Mouse (Mus musculus) layer of hippocampus, postnatal 25 days (tissue): ENCODE measurements around the gene Myo10. TPM values are rescaled to one million over a fixed set of nuclear protein-coding genes. Genes with fewer than 3 reads are reported as not detected.

Experiments used
- DNase-seq, 2 experiments: peaks; one replicate each; pipeline ENCODE4 v3.0.0; 2022; ENCODE audit warnings: mixed read lengths in 2 of 2, low spot score in 1 of 2; ENCODE audit errors: extremely low spot score in 1 of 2
- total RNA-seq, 2 experiments: library from RNA; stranded (reverse); gene quantifications; 2 replicates each; pipeline ENCODE4 v1.2.3; 2021

Gene Myo10
- total RNA-seq, 2 experiments from 2014 or later, result 49.1 to 55.9 TPM

DNA sequence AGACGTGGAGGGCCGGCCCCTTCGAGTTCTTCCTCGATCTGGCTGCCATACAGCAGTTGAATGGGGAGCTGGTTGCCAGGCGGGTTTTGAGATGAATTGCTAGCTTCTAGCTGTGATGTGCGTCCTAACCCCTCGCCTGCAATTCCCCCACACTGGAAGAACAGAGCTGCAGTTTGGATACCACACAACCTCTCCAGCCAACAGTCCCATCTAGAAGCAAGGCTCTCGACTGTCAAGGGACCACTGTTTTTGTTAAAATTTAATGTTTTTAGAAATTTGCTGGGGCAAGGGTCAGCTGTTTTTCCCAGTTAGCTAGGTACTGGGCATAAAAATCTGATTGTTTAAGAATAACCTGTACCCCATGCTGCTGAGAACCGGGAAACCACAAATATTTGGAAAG is 165.1 kb downstream of the Myo10 start:
- DNase-seq, result no peak

DNA sequence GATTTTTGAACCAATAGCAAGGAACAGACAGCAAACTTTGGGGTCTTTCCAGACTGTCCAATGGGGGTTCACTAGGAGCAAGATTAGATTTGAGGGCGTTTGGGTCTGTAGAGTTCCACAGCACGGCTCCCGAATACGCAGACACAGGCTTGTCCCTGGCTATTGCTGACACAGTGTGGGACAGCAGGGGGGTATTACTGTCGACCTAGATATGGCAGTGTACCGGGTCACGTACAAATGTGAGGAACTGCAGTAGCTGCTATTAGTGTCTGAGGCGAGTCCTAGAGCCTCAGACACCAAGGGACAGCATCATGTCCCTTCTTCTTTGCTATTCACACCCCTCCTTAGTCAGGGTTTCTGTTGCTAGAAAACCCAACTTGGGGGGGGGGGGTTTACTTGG is 165.6 kb downstream of the Myo10 start:
- no peak for DNase-seq

DNA sequence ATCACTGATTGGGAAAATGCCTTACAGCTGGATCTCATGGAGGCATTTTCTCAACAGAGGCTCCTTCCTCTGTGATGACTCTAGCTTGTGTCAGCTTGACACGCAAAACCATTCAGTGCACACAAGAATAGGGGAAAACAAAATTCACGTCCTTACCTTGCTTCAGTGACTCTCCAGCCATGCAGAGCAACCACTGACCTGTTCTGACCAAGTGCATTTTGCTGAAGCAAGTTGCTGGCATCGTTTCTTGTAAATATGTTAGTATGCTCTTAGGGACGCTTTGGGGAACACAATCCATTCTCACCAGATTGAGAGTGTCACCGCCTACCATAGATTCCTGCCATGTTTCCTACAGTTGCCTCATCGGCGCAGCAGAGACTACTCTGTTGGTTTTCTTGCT is 166.2 kb downstream of the Myo10 start:
- DNase-seq, result no peak

DNA sequence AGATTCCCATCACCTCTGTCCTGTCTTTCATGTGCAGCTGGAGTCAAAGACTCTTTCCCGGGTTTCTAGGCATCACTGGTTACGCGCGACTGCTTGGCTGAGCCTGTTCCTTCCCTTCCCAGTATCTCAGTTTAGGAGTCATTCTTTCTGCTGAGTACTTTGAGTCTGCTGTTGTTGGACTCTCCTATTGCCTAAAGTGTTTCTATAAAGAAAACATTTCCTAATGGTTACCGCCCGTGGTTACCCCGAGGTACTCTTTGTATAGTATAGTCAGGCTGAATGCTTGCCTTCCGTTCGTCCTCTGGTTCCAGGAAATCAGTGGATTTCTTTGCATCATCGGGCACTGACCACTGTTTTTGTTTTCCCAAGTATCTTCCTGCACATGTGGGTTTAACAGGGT is 166.9 kb downstream of the Myo10 start:
- no peak for DNase-seq

DNA sequence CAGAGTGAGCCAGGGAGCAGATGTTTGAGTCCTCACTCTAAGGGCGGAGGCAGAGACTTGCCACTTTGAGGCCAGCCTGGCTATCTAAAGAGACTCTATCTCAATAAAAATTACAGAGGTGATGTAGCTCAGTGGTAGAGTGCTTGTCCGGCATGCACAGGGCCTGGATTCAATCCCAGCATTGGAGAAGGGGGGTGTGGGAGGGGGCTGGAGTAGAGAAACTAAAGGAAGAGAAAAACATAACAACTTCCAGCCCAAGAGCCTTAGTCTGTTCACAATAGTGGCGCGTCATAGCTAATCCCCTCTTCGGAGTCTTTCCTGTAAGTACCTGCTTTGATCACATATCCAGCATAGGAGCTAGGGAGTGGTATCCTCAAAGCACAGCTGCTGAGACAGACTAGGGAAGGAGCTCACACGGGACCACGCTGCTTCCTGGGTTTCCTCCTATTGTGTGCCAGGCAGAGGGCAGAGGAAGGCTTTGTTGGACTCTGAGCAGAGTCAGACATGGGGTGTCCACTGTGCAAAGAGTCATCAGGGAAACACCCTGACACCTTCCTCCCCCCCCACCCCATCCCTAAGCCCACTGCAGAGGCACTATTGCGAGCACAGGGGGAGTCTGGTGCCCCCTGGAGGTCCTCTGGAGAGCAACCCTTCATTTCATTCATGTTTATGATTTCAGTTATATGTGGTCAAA is 169.5 kb downstream of the Myo10 start:
- peak in 1 of 2 experiments; percentile 49 for DNase-seq

DNA sequence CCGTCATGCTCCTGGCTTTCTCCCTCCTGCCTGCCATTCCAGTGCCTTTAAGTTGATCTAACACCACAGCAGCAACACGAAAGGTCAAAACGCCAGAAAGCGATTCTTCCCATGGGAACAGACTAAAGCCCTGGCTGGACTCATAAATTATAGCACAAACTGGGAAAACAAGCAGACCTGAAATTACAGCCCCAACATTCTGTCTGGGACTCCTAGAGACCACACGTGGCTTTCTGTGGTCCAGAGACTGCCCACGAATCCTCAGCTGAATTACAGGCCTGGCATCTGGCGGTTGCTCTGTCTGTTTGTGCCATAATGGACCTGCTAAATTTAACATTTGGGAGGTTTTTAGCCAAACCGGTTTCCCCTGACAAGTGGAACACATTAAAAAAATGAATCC is 171.8 kb downstream of the Myo10 start:
- no peak for DNase-seq

DNA sequence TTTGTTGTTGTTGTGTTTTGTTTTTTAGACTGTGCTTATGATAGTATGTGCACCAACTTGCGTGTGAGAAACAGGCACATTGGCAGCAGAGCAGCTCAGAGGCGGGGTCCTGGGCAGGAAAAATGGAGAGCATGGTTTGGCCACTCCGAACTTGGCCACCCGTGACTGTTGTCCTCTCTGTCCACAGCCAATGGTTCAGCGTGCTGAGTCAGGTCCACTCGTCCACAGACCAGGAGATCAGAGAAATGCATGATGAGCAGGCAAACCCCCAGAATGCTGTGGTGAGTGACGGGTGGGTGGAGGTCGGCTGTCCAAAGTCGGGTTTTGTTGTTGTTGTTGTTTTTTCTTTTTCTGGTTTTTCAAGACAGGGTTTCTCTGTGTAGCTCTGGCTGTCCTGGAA is 173.2 kb downstream of the Myo10 start:
- DNase-seq, result no peak

DNA sequence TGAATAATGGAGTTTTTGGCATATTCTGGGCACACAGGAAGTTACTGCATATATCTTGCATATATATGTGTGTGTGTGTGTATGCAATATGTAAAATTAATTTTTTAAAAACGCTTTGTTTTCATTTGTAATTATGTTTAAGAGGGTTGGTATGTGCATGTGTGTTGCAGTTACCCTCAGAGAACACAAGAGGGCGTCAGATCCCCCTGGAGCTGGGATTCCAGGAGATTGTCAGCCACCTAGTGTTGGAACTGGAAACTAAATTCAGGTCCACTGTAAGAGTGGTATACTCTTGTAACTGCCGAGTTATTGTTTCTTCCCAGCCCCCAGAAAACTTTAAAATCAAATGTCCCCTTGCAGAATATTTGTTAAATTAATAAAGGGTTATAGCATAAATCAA is 174.0 kb downstream of the Myo10 start:
- no peak for DNase-seq

DNA sequence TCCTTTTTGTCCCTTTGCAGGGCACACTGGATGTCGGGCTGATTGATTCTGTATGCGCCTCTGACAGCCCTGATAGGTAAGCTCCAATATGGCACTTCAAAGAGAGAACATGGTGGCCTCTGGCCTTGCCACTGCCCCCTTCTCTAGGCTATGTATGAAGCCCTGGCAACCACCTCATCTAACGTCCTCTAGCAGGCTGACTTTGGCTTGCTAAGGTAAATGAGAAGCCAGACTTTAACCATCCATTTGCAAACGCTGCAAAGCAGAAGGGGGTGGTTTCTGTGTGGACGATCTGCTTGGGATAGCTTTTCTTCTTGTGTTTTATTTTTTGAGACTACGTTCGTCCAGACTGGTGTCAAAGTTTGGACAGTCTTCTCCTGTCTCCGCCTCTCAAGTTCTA is 174.9 kb downstream of the Myo10 start:
- no peak for DNase-seq

DNA sequence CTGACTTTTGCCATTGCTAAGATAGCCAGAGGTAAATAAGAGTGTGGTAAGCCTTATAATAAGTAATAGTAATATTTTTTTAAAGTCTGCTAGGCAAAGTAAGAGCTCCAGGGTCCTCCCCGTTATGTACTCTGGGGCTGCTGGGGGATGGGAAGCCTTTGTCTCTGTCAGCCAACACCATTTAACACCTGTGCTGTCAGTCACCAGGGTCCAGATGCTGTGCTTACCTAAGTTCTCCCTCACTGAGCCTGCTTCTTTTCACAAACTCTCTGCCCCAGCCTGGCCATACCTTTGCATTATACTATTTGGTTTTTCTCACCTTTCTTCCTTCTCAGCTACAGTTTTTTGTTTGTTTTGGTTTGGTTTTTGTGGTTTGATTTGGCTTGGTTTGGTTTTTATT is 175.6 kb downstream of the Myo10 start:
- DNase-seq, result no peak

DNA sequence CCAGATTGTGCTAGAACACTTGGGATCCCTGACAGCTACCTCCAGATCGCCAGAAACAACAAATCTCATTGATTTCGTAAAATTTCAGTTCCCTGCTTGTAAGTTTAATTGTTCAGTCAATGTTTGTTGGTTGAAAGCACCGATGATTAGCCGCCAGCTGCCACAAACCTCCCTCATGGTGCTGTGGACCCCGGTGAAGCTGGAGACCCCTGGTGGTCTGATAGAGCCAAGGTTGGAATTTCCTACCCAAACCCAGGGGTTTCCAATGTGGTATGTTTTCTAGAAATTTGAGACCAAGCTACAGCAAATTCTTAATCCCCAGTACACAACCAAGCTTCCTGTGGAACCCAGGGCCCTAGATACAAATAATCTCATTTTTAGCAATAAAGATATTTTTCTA is 179.4 kb downstream of the Myo10 start:
- DNase-seq, result no peak

DNA sequence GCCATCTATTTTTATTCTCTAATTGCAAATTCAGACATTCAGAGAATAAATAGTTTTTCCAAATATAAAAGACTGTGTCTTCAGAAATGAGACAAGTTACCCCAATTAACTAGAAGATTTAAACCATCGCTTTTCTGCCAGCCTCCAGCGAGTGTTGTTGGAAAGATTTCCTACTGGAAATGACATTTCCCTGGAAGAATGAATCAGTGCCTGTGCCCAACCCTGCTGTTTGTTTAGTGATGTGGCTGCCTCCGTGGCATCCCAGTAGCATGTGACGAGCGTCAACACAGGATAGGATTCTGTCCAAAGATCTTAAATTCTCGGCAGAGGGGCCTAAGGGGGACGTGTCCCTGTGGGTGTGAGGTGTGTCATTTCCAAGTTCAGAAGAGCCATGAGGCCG is 179.9 kb downstream of the Myo10 start:
- no peak for DNase-seq

DNA sequence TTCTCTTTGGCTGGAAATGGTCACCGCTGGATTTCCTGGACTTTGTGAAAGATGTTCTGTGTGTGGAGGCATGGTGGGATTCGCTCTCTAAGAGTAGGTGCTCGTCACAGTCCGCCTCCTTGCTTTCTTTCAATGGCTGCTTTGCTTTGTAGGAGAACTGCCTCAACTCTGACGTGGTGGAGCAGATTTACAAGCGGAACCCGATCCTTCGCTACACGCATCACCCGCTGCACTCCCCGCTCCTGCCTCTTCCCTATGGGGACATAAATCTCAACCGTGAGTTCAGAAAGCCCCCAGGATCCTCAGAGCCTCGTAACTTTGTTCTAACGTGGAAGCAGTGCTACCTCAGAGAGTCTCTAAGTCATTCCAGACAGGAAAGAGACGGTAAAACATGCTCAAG is 180.8 kb downstream of the Myo10 start:
- no peak for DNase-seq

DNA sequence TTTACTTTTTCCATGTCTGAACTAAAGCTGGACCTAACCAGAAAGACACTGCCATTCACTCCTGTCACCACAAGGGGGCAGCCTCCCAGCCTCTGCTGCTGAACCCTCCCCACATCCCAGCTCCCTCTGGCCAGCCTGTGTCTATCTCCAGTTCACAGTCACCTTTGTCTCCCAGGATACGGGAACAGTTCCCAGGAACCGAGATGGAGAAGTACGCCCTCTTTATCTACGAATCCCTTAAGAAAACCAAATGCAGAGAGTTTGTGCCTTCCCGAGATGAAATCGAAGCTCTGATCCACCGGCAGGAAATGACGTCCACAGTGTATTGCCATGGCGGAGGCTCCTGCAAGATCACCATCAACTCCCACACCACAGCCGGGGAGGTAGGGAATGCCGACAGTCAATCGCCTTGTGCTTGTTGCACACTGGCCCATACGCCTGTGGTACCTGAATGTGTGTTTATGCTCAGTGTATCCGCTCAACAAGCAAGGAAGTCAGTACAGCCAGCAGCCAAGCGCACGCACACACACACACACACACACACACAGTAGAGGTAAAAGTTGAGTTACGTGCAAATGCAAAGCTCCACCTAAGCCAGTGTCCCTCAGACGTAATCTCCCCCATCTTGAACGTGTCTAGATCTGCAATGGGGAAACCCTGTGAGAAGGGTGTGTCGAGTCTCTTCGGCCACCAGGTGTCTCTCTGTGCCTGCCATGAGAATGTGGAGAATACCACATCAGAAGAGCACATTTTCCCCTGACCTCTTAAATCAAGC is 183.2 kb downstream of the Myo10 start:
- peak; percentile 74 to 81 for DNase-seq

DNA sequence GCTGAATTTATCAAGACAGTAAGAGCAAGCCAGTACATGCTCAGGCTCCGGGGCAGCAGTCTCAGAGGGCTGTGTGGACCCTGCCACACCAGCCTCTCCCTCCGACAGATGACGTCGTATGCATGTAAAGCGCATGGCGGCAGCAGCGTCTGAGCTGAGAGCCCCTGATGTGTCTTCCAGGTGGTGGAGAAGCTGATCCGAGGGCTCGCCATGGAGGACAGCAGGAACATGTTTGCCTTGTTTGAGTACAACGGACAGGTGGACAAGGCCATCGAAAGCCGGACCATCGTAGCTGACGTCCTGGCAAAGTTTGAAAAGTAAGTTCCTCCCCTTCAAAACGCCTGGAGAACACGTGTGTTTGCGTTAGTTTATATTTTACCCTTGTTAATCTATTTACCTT is 184.0 kb downstream of the Myo10 start:
- DNase-seq, result no peak

DNA sequence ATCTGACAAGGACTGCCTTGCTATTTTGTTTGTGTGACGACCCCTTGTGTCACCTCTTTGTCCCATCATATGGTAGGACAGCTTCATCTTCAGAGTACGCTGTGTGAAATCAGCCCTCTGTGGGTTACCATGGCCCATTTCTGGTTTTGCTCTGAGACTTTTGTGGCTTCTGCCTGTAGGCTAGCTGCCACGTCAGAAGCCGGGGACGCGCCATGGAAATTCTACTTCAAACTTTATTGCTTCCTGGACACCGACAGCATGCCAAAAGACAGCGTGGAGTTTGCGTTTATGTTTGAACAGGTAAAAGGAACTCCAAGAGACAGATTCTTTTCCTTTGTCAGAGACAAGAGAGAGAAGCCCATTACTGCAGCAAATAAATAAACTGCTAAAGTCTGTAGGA is 184.6 kb downstream of the Myo10 start:
- DNase-seq, result no peak

DNA sequence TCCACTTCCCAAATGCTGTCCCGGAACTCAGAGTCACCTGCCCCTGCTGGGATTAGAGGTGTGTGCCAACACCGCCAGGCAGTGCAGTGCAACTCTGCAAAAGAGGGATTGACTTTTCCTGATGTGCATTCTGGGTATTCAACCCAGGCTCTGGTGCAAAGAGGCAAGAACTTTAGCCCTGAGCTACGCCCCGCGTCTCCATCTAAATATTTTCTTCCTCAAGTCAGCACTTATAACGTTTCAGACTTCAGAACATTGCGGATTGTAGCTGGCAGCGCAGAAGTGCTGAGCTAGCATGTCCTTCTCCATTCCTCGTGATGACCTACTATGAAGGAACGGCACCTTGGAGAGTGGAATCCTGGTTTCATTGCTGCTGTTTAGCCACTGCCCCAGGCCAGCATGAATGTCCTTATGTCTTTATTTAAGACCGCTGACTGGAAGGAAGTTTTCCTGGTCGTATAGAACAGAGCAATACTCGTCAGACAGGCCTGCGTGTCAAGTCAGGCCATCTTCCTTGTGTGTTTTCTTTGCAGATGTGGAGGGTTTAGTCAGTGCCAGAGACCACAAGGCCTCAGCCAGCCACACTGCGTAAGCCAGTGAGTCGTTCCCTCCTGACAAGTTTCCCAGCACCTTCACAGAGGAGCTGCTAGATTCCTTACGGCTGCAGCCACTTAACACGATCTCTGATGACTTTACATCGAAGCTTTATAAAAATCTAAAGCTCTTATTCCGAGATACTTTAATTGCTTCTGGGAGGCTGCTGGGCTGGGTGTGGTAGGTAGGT is 186.5 kb downstream of the Myo10 start:
- no peak for DNase-seq

DNA sequence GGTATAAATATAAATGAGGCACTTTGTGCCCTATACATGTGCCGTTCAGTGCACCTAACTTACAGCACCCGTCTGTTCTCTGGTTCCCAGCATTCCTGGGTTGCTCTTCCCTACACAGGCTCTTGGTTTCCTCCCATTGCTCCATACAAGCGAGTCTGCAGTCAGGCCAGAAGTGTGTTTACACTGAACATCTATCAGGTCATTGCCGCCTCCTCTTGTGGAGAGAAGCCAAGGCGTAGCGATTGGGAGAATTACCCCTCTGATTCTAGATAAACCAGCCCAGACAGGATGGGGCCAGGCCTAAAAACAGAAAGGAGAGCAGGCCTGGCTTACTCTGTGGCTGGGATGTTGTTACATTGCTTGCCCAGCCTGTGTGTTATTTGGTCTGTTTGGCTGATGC is 187.3 kb downstream of the Myo10 start:
- no peak for DNase-seq

DNA sequence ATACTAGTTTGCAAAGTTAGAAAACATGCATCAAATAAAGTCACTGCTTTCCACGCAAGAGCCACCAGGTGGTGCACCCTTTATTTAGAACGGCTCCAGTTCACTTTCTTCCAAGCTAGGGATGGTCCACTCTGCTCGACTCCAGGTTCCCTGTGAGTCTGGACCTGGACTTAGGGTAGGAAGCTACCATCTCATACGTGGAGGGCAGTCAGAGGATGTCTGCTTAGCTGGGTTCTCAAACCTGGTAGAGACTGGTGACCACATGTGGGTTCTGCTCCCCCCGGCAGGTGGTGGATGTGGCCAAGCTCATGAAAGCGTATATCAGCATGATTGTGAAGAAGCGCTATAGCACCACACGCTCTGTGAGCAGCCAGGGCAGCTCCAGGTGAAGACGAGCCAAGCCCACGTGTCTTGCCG is 189.5 kb downstream of the Myo10 start:
- DNase-seq, result no peak

DNA sequence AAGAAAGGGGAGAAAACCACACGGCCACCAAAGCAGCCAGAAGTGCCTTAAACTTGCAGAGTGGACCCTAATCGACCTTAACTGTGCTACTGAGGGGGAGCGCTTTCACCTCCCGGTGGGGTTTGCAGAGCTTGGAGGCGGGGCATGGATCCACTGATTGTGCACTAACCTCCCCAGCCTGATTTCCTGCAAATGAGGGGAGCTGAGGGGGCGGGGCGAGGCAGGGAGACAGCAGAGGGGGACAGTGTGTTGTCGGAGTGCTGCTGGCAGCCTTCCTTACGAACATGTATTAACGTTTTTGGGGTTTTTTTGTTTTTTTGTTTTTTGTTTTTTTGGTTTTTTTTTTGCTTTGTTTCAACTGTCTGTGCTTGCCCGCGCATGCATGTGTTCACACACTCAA is 190.2 kb downstream of the Myo10 start:
- DNase-seq, result no peak

DNA sequence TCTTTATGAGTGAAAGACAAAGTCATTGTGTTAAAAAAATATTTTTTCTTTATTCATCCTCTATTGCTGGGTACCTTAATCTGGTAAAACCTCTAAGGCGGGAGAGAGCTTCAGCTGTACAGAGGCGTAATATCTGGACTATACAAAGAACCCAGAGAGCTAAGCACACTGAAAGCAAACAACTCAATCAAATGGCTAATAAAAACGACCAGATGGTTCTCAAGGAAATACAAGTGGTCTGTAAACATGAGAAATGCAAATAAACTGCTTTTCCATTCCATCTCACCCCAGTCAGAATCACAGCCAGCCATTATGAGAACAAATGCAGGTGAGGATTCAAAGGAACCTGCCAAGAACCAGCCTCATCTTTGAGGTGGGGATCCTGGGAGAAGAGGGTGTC is 192.2 kb downstream of the Myo10 start:
- DNase-seq, result no peak
